Mouse (Mus musculus) mature B cell (primary cell): ENCODE results near the gene Mettl21c.
"Not testable (repeated sequence)": the region's sequence is repeated elsewhere in the genome, so short reads cannot be mapped to it uniquely, and the experiment has no call there.

Experiments
- in situ Hi-C: fragments of 300-500 bp; cut with MboI; formaldehyde crosslinking; loops from 2 replicates; pipeline ENCODE4 v1.14.3; 2019

Mettl21c gene

GRCm38 (mm10) chr1:44019934-44020333 is at the start of gene Mettl21c:
Gene Mettl21c, minus strand, starts transcription at chr1:44020034.
- in situ Hi-C loops = no loop called here

- in situ Hi-C loops = loop anchor here (10.0 kb wide), 1 partner anchor 300 kb away; no protein-coding TSS in a partner anchor
These were observed 44.8 kb upstream of the Mettl21c start for GRCm38 (mm10) chr1:44064625-44065024.

GRCm38 (mm10) chr1:44063439-44063838 is 43.6 kb upstream of the Mettl21c start:
- in situ Hi-C loops = loop anchor here (10.0 kb wide), 1 partner anchor 299 kb away; no protein-coding TSS in a partner anchor

GRCm38 (mm10) chr1:44061836-44062235 is 42.0 kb upstream of the Mettl21c start, which contains the start of gene Gm8251:
Gene Gm8251, minus strand, starts transcription at chr1:44061936.
- in situ Hi-C loops = loop anchor here (10.0 kb wide), 1 partner anchor 297 kb away; no protein-coding TSS in a partner anchor

GRCm38 (mm10) chr1:44057805-44058204 is 38.0 kb upstream of the Mettl21c start:
- in situ Hi-C loops = no loop called here

- in situ Hi-C loops = no loop called here
These were observed 26.7 kb upstream of the Mettl21c start for GRCm38 (mm10) chr1:44046556-44046955.

GRCm38 (mm10) chr1:44045689-44046088 is 25.9 kb upstream of the Mettl21c start:
- in situ Hi-C loops = not testable (repeated sequence)

GRCm38 (mm10) chr1:44042555-44042915 is 22.7 kb upstream of the Mettl21c start:
- in situ Hi-C loops = no loop called here

- in situ Hi-C loops = no loop called here
These were observed 22.1 kb upstream of the Mettl21c start for GRCm38 (mm10) chr1:44041797-44042554.

GRCm38 (mm10) chr1:44032948-44033347 is 13.1 kb upstream of the Mettl21c start:
- in situ Hi-C loops = no loop called here

- in situ Hi-C loops = no loop called here
These were observed 12.4 kb upstream of the Mettl21c start for GRCm38 (mm10) chr1:44032213-44032612.

- in situ Hi-C loops = no loop called here
These were observed 7.8 kb upstream of the Mettl21c start for GRCm38 (mm10) chr1:44027651-44028050.

GRCm38 (mm10) chr1:44022656-44023055 is 2.8 kb upstream of the Mettl21c start:
- in situ Hi-C loops = no loop called here

- in situ Hi-C loops = no loop called here
These were observed 4.3 kb downstream of the Mettl21c start for GRCm38 (mm10) chr1:44015556-44015955.

- in situ Hi-C loops = no loop called here
These were observed 15.3 kb downstream of the Mettl21c start for GRCm38 (mm10) chr1:44004513-44004912.

- in situ Hi-C loops = no loop called here
These were observed 22.8 kb downstream of the Mettl21c start for GRCm38 (mm10) chr1:43996914-43997589.

GRCm38 (mm10) chr1:43971089-43971488 is 48.7 kb downstream of the Mettl21c start:
- in situ Hi-C loops = no loop called here

- in situ Hi-C loops = no loop called here
These were observed 50.5 kb downstream of the Mettl21c start for GRCm38 (mm10) chr1:43969361-43969760.

- in situ Hi-C loops = no loop called here
These were observed 53.1 kb downstream of the Mettl21c start for GRCm38 (mm10) chr1:43966756-43967155.

- in situ Hi-C loops = no loop called here
These were observed 55.5 kb downstream of the Mettl21c start for GRCm38 (mm10) chr1:43964381-43964780.
